9 mouse cellular contexts compared by ENCODE assay signal in genomic region chr5:100070255-100070654, GRCm38 (mm10). TPM values are rescaled to one million over a fixed set of nuclear protein-coding genes. Genes with fewer than 3 reads are reported as not detected.
DNase-seq lines count a peak whose midpoint lies in the region; ATAC-seq and TF ChIP-seq lines count a peak whose summit lies in the region.
"Had no signal": no experiment of that assay in that cellular context is flagged by ENCODE, and none has a peak within 500 bp of the region (broad histone marks: within the 10 kb centered on the region; RNA-seq: fewer than 3 reads in every experiment).

No protein-coding gene starts in this region.

- H3K4me1 ChIP-seq in bone marrow, adult 2 months (ENCODE audit: control insufficient read depth, insufficient read depth, low read length), result no peaks in the 10 kb centered on the region; the same call in 1 of the 2 replicates
- H3K4me1 ChIP-seq in heart, postnatal 0 days (ENCODE audit: control insufficient read depth, insufficient read depth), result no peaks in the 10 kb centered on the region
- H3K4me1 ChIP-seq in neural tube, embryonic 15.5 days, result no peaks in the 10 kb centered on the region

- H3K9me3 ChIP-seq in heart, postnatal 0 days (replicated peaks; ENCODE audit: control insufficient read depth, low read length), result no peaks in the 10 kb centered on the region
- no peaks in the 10 kb centered on the region for H3K9me3 ChIP-seq in neural tube, embryonic 15.5 days (replicated peaks)

- no peak overlapping the region for H3K4me2 ChIP-seq in heart, postnatal 0 days (ENCODE audit: low read depth, low read length)
- H3K4me2 ChIP-seq in neural tube, embryonic 15.5 days, result no peak overlapping the region

- H3K9ac ChIP-seq in heart, postnatal 0 days (replicated peaks; ENCODE audit: low read depth, low read length), result no peak overlapping the region
- H3K9ac ChIP-seq in neural tube, embryonic 15.5 days (replicated peaks), result no peak overlapping the region

- TF ChIP-seq CTCF in bone marrow, adult 2 months (IDR thresholded peaks at IDR 0.05; ENCODE audit: control insufficient read depth, insufficient read depth, low read length), result peak; percentile 99
- peak; percentile 99 for TF ChIP-seq CTCF in heart, postnatal 0 days (IDR thresholded peaks at IDR 0.05; ENCODE audit: low read depth)

- H3K27ac ChIP-seq in bone marrow, adult 2 months (ENCODE audit: control insufficient read depth, insufficient read depth, low read depth, low read length, poor library complexity), result no peak overlapping the region
- H3K27ac ChIP-seq in heart, postnatal 0 days (ENCODE audit: low read depth), result no peak overlapping the region
- no peak overlapping the region for H3K27ac ChIP-seq in neural tube, embryonic 15.5 days (replicated peaks)

- H3K36me3 ChIP-seq in heart, postnatal 0 days (replicated peaks; ENCODE audit: control insufficient read depth, insufficient read depth, low read length), result peaks cover 34% of the 10 kb centered on the region
- peaks cover 49% of the 10 kb centered on the region for H3K36me3 ChIP-seq in neural tube, embryonic 15.5 days

- TF ChIP-seq POLR2A in bone marrow, adult 2 months (IDR thresholded peaks at IDR 0.05; ENCODE audit: borderline replicate concordance, control insufficient read depth, low read depth, low read length), result no peak

- TF ChIP-seq EP300 in heart, postnatal 0 days (IDR thresholded peaks at IDR 0.05; ENCODE audit: low read depth), result no peak

- H3K27me3 ChIP-seq in heart, postnatal 0 days (ENCODE audit: control insufficient read depth, insufficient read depth, low read length), result no peaks in the 10 kb centered on the region
- H3K27me3 ChIP-seq in neural tube, embryonic 15.5 days (replicated peaks), result no peaks in the 10 kb centered on the region

- ATAC-seq in CD4-positive, CD25-positive, alpha-beta regulatory T cell, adult 4 months, result peak; percentile 80
- ATAC-seq in erythroblast, adult 5-6 weeks (replicated peaks; ENCODE audit: low FRiP score, poor library complexity, severe bottlenecking), result peak; percentile 91
- ATAC-seq in heart, postnatal 0 days (ENCODE audit: insufficient read depth, low read depth), result peak; percentile 63
- 0 out of 2 replicates have a peak, but pooled peaks have one; percentile 69 for ATAC-seq in neural tube, embryonic 15.5 days (ENCODE audit: low FRiP score)

- DNase-seq in heart, postnatal 0 days (ENCODE audit: low spot score), result peak; percentile 71
- peak; percentile 90 for DNase-seq in layer of hippocampus, adult 11-12 months (ENCODE audit: low spot score)
- DNase-seq in lung, adult 18-20 months, result peak; percentile 69 to 78
- DNase-seq in thymus, adult 18-20 months, result peak; percentile 54 to 55

- WGBS in bone marrow, adult 2 months, result 11% methylated on average over 3 of the region's 3 CpGs
- 23% methylated on average over 3 of the region's 3 CpGs for WGBS in heart, postnatal 0 days
- WGBS in neural tube, embryonic 15.5 days, result 28% methylated on average over 3 of the region's 3 CpGs

- H3K4me3 ChIP-seq in bone marrow, adult 2 months (replicated peaks; ENCODE audit: control insufficient read depth, low read depth, low read length), result no peak overlapping the region
- H3K4me3 ChIP-seq in heart, postnatal 0 days (ENCODE audit: low read depth, low read length), result no peak overlapping the region
- H3K4me3 ChIP-seq in neural tube, embryonic 15.5 days (replicated peaks), result no peak overlapping the region
- H3K4me3 ChIP-seq: erythroblast, embryonic 14.5 days had no signal

RNA-seq across cellular contexts. Expression of gene Enoph1, which starts 30.5 kb away (rescaled TPM):
- 10 to 100 TPM; 30.4 to 31.8 TPM for polyA plus RNA-seq in CD4-positive, CD25-positive, alpha-beta regulatory T cell, adult 4 months (2017; shearing (Covaris generic))
- 2.3 and 7.5 TPM in 2 replicates for polyA plus RNA-seq in bone marrow, adult 2 months (2011; ENCODE audit: insufficient read depth, insufficient read length, low replicate concordance, missing spikeins)
- total RNA-seq in erythroblast, adult 5-6 weeks (2015; ENCODE audit: low replicate concordance), result 8.4 and 11.5 TPM in 2 replicates
- 3.8 and 7.2 TPM in 2 replicates for total RNA-seq in erythroblast, adult 5-6 weeks (2017; ENCODE audit: low replicate concordance)
- total RNA-seq in heart, postnatal 0 days (2014; rRNA removed; ENCODE audit: low replicate concordance), result 6.0 and 17.8 TPM in 2 replicates
- 15.7 and 16.1 TPM in 2 replicates for polyA plus RNA-seq in heart, postnatal 0 days (2015; fragmentation: Nextera tagmentation; extraction: Ambion mirVana)
- 52.3 and 53.4 TPM in 2 replicates for polyA plus RNA-seq in neural tube, embryonic 15.5 days (2015; fragmentation: Nextera tagmentation; extraction: Ambion mirVana)

RNA-seq across cellular contexts. Expression of gene Hnrnpdl, which starts 30.8 kb away (rescaled TPM):
- polyA plus RNA-seq in CD4-positive, CD25-positive, alpha-beta regulatory T cell, adult 4 months (2017; shearing (Covaris generic)), result 100 to 1,000 TPM; 120 to 126 TPM
- polyA plus RNA-seq in bone marrow, adult 2 months (2011; ENCODE audit: insufficient read depth, insufficient read length, low replicate concordance, missing spikeins), result 116 and 161 TPM in 2 replicates
- total RNA-seq in erythroblast, adult 5-6 weeks (2015; ENCODE audit: low replicate concordance), result 78.4 and 82.3 TPM in 2 replicates
- 106 and 110 TPM in 2 replicates for total RNA-seq in erythroblast, adult 5-6 weeks (2017; ENCODE audit: low replicate concordance)
- 51.3 and 56.6 TPM in 2 replicates for total RNA-seq in heart, postnatal 0 days (2014; rRNA removed; ENCODE audit: low replicate concordance)
- 43.8 and 54.8 TPM in 2 replicates for polyA plus RNA-seq in heart, postnatal 0 days (2015; fragmentation: Nextera tagmentation; extraction: Ambion mirVana)
- polyA plus RNA-seq in neural tube, embryonic 15.5 days (2015; fragmentation: Nextera tagmentation; extraction: Ambion mirVana), result 172 and 181 TPM in 2 replicates
